Mouse (Mus musculus): ENCODE measurements at regions not wholly inside any gene's neighbourhood (a gene's known extent, or its start where the extent isn't known, plus 50 kb on each side); places are given as distances from the start of the nearest gene placed in this dataset.

DNA sequence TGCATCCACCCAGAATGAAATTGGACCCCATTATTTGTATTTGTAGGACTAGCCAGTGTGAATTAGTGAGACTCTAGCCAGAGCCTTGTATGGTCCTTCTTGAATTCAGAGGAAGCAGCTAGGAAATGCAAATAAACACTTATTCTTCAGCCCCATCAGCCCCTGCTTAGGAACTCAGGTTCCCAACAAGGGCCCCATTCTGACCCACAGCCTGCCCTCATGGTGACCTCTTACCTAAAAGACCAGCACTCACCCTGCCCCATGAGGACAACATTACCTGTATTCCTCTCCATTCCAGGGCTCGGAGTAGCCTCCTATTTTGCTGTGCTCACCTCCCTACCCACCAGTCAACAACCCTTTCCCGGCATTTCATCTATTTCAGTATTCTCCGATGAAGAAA lies 283.6 kb upstream of the Noct start:
- Histone ChIP-seq H3K27me3 (ENCODE audit: control insufficient read depth, insufficient read depth, low read length) (no peaks in the 10 kb centered on the region), H3K4me3 (ENCODE audit: control insufficient read depth, low read depth, low read length) (no peak overlapping the region), H3K27ac (ENCODE audit: control insufficient read depth, insufficient read depth, low read depth, low read length) (no peak overlapping the region), H3K36me3 (ENCODE audit: control insufficient read depth, insufficient read depth, low read length) (no peaks in the 10 kb centered on the region), H3K4me1 (ENCODE audit: control insufficient read depth, insufficient read depth, low read length) (no peaks in the 10 kb centered on the region)
- TF ChIP-seq POLR2A (IDR thresholded peaks at IDR 0.05; ENCODE audit: control insufficient read depth, low read depth, low read length): no peak
- TF ChIP-seq CTCF (IDR thresholded peaks at IDR 0.05; ENCODE audit: control insufficient read depth, insufficient read depth, insufficient replicate concordance, low read depth, low read length): no peak

DNA sequence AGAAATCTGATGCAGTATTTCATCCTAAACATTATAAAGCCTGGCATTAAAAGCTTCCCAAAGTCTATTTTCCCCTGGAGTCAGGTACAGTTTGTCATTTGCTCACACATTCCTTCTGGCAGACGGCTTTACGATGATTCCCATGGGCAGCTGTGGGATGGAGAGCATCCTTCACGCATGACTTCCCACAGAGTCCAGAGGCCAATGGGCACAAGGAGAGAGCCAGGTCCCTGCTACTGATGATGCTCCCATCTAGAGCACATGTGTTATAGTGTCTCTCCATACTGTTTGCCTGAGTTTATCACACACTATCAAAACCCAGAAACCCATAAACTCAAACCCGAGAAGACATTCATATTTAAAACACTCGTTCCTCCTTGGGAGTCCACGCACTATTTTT lies 270.8 kb upstream of the Noct start:
- Histone ChIP-seq H3K27ac (ENCODE audit: control insufficient read depth, insufficient read depth, low read depth, low read length) (no peak overlapping the region), H3K27me3 (ENCODE audit: control insufficient read depth, insufficient read depth, low read length) (no peaks in the 10 kb centered on the region), H3K4me1 (ENCODE audit: control insufficient read depth, insufficient read depth, low read length) (no peaks in the 10 kb centered on the region), H3K4me3 (ENCODE audit: control insufficient read depth, low read depth, low read length) (no peak overlapping the region), H3K36me3 (ENCODE audit: control insufficient read depth, insufficient read depth, low read length) (no peaks in the 10 kb centered on the region)
- no peak for TF ChIP-seq POLR2A (IDR thresholded peaks at IDR 0.05; ENCODE audit: control insufficient read depth, low read depth, low read length)
- no peak for TF ChIP-seq CTCF (IDR thresholded peaks at IDR 0.05; ENCODE audit: control insufficient read depth, insufficient read depth, insufficient replicate concordance, low read depth, low read length)

DNA sequence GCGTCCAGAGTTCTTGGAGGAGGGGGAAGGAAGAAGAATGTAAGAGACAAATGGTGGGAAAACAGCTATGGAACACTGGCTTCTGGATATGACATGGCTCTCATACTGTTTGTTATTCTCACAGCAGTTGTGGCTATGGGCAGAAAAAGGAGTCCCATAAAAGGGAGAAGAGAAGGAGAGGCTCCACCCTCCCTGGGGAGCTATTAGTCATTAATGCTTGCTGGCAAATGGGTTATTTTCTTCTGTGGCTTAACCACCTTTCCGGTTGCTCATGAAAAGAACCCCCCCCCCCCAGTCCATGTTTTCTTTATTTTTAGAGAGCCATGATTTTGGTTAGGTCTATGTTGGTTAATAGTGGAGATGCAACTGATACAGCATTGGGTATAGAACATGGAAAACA lies 253.9 kb upstream of the Noct start:
- H3K4me3 ChIP-seq (ENCODE audit: control insufficient read depth, low read depth, low read length): no peak overlapping the region
- no peaks in the 10 kb centered on the region for H3K27me3 ChIP-seq (ENCODE audit: control insufficient read depth, insufficient read depth, low read length)
- no peak overlapping the region for H3K27ac ChIP-seq (ENCODE audit: control insufficient read depth, insufficient read depth, low read depth, low read length)
- no peaks in the 10 kb centered on the region for H3K4me1 ChIP-seq (ENCODE audit: control insufficient read depth, insufficient read depth, low read length)
- no peaks in the 10 kb centered on the region for H3K36me3 ChIP-seq (ENCODE audit: control insufficient read depth, insufficient read depth, low read length)
- TF ChIP-seq POLR2A (IDR thresholded peaks at IDR 0.05; ENCODE audit: control insufficient read depth, low read depth, low read length): no peak
- TF ChIP-seq CTCF (IDR thresholded peaks at IDR 0.05; ENCODE audit: control insufficient read depth, insufficient read depth, insufficient replicate concordance, low read depth, low read length): no peak

DNA sequence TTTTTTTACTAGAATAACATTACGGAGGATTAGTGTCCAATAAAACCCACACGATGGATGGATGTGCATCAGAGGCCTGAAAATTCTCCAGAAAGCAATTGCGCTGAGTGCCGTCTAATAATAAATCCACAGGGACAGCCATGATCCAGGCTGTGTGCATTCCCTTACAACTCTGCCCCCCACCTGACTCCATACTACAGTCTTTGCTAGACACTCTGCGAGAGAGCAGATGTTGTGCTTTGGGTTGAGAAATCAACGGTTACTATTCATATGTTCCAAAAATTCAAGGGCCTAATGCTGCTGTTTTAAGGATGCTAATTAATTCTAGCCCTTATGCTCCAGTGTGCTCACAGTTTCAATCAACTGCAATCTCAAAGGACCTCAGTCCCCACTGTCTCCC lies 251.2 kb upstream of the Noct start:
- TF ChIP-seq CTCF (IDR thresholded peaks at IDR 0.05; ENCODE audit: control insufficient read depth, insufficient read depth, insufficient replicate concordance, low read depth, low read length) (no peak), POLR2A (IDR thresholded peaks at IDR 0.05; ENCODE audit: control insufficient read depth, low read depth, low read length) (no peak)
- no peak overlapping the region for H3K4me3 ChIP-seq (ENCODE audit: control insufficient read depth, low read depth, low read length)
- no peaks in the 10 kb centered on the region for H3K4me1 ChIP-seq (ENCODE audit: control insufficient read depth, insufficient read depth, low read length)
- H3K36me3 ChIP-seq (ENCODE audit: control insufficient read depth, insufficient read depth, low read length): no peaks in the 10 kb centered on the region
- H3K27me3 ChIP-seq (ENCODE audit: control insufficient read depth, insufficient read depth, low read length): no peaks in the 10 kb centered on the region
- H3K27ac ChIP-seq (ENCODE audit: control insufficient read depth, insufficient read depth, low read depth, low read length): no peak overlapping the region

DNA sequence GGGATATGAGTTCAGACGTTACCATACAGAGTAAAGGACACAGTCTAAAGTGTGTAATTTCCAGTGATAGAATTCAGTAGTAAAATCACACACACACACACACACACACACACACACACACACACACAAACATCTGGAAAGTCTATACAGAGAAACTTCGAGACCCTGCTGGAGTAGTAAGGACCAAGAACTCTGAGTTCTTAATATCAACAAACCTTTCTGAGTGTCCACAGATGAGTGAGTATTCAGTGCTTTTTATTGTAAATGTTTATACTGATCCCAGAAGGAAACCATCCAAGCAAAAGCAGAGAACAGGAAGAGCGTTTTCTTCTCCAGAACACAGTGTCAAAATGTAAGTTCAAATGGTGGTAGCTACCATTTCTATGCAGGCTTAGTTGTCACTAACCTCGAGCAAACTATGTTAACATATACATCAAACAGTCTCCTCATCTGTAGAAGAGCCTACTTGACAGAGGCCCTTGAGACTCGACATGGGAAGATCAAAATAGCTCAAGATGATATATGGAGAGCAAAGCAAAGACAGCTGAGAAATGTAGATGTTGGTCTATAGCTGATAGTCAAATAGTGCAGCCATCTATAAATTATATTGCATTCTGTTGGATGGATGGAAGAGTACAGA lies 248.0 kb upstream of the Noct start:
- Histone ChIP-seq H3K36me3 (ENCODE audit: control insufficient read depth, insufficient read depth, low read length) (no peaks in the 10 kb centered on the region), H3K4me3 (ENCODE audit: control insufficient read depth, low read depth, low read length) (no peak overlapping the region), H3K4me1 (ENCODE audit: control insufficient read depth, insufficient read depth, low read length) (no peaks in the 10 kb centered on the region), H3K27me3 (ENCODE audit: control insufficient read depth, insufficient read depth, low read length) (no peaks in the 10 kb centered on the region), H3K27ac (ENCODE audit: control insufficient read depth, insufficient read depth, low read depth, low read length) (no peak overlapping the region)
- TF ChIP-seq CTCF (IDR thresholded peaks at IDR 0.05; ENCODE audit: control insufficient read depth, insufficient read depth, insufficient replicate concordance, low read depth, low read length): no peak
- no peak for TF ChIP-seq POLR2A (IDR thresholded peaks at IDR 0.05; ENCODE audit: control insufficient read depth, low read depth, low read length)

DNA sequence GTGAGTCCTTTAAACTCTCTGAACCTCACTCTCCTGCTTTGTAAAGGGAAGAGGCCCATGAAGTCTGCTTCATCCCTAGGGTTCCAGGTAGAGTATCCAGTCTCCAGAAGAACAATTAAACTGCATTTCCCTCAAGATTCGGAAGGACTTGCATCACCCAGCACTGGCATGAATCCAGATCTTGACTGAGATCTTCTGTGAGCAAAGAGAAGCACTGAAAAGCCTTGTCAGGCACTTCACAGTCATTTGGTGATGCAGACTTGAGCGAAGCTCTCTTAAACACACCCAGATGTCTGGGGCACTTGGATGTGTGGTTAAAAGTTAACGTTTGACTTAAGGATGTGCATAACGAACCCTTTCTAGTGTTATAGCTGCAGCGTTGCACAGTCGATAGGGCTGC lies 247.4 kb upstream of the Noct start:
- Histone ChIP-seq H3K27ac (ENCODE audit: control insufficient read depth, insufficient read depth, low read depth, low read length) (no peak overlapping the region), H3K4me1 (ENCODE audit: control insufficient read depth, insufficient read depth, low read length) (no peaks in the 10 kb centered on the region), H3K36me3 (ENCODE audit: control insufficient read depth, insufficient read depth, low read length) (no peaks in the 10 kb centered on the region), H3K27me3 (ENCODE audit: control insufficient read depth, insufficient read depth, low read length) (no peaks in the 10 kb centered on the region), H3K4me3 (ENCODE audit: control insufficient read depth, low read depth, low read length) (no peak overlapping the region)
- no peak for TF ChIP-seq CTCF (IDR thresholded peaks at IDR 0.05; ENCODE audit: control insufficient read depth, insufficient read depth, insufficient replicate concordance, low read depth, low read length)
- TF ChIP-seq POLR2A (IDR thresholded peaks at IDR 0.05; ENCODE audit: control insufficient read depth, low read depth, low read length): no peak

DNA sequence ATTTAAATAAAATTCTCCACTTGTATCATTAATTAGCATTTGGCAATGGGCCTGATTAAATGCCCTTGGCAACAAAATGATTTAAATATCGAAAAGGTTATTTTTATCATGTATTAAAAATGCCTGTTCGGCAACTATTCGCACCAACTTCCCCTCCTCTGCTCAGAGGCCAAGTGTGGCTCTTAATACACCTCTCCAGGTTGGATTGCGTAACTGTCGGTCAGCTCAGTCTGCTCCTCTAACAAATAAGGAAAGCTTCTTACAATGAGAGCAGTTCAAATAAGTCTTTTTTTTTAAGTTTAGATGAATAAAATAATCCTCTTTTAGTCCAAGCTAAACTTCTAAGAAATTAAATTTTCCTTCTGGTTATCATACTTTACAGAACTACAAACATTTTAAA lies 245.6 kb upstream of the Noct start:
- Histone ChIP-seq H3K27ac (ENCODE audit: control insufficient read depth, insufficient read depth, low read depth, low read length) (no peak overlapping the region), H3K4me1 (ENCODE audit: control insufficient read depth, insufficient read depth, low read length) (no peaks in the 10 kb centered on the region), H3K4me3 (ENCODE audit: control insufficient read depth, low read depth, low read length) (no peak overlapping the region), H3K36me3 (ENCODE audit: control insufficient read depth, insufficient read depth, low read length) (no peaks in the 10 kb centered on the region), H3K27me3 (ENCODE audit: control insufficient read depth, insufficient read depth, low read length) (no peaks in the 10 kb centered on the region)
- TF ChIP-seq POLR2A (IDR thresholded peaks at IDR 0.05; ENCODE audit: control insufficient read depth, low read depth, low read length) (no peak), CTCF (IDR thresholded peaks at IDR 0.05; ENCODE audit: control insufficient read depth, insufficient read depth, insufficient replicate concordance, low read depth, low read length) (no peak)

DNA sequence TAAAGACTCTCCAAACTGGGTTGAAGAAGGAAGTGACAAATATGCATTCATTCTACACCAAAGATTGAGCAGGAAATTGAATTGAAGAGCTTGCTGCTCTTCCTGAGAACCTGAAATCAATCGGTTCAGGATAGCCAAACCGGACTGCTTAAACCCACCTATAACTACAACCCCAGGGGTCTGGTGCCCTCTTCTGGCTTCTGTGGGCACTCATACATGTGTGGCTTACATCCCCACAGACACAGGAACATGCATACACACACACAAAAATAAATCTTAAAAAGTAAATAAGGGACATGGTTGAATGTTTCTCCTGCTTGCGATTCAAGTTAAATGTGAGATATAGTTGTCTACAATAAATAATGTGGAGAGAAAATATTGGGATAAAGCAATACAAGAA lies 244.7 kb upstream of the Noct start:
- no peaks in the 10 kb centered on the region for H3K36me3 ChIP-seq (ENCODE audit: control insufficient read depth, insufficient read depth, low read length)
- no peak for TF ChIP-seq POLR2A (IDR thresholded peaks at IDR 0.05; ENCODE audit: control insufficient read depth, low read depth, low read length)
- TF ChIP-seq CTCF (IDR thresholded peaks at IDR 0.05; ENCODE audit: control insufficient read depth, insufficient read depth, insufficient replicate concordance, low read depth, low read length): no peak
- H3K27ac ChIP-seq (ENCODE audit: control insufficient read depth, insufficient read depth, low read depth, low read length): no peak overlapping the region
- H3K27me3 ChIP-seq (ENCODE audit: control insufficient read depth, insufficient read depth, low read length): no peaks in the 10 kb centered on the region
- no peaks in the 10 kb centered on the region for H3K4me1 ChIP-seq (ENCODE audit: control insufficient read depth, insufficient read depth, low read length)
- no peak overlapping the region for H3K4me3 ChIP-seq (ENCODE audit: control insufficient read depth, low read depth, low read length)

All from testis, adult 2 months (tissue).